Mouse (Mus musculus) common myeloid progenitor, adult 5-6 weeks (primary cell): ENCODE measurements around the gene Olfr1036. TPM values are rescaled to one million over a fixed set of nuclear protein-coding genes. Genes with fewer than 3 reads are reported as not detected.
"Not testable (repeated sequence)": the region's sequence is repeated elsewhere in the genome, so short reads cannot be mapped to it uniquely, and the experiment has no call there.

Experiments used
- ATAC-seq: replicated peaks from 2 replicates; pipeline ENCODE4 v1.8.0; 2016; ENCODE audit warnings: low read depth, mild to moderate bottlenecking, moderate TSS enrichment, inconsistent platforms; ENCODE audit not compliant: poor library complexity, severe bottlenecking
- total RNA-seq: library from RNA; stranded (forward); fragments of 200-1000, 187-1606 nt; gene quantifications from 2 replicates; pipeline ENCODE4 v1.2.3, GENCODE M21; 2017

The Olfr1036 gene
- not detected in 2 replicates for total RNA-seq

GRCm38 (mm10) chr2:86073692-86074091, at the start of gene Olfr1036:
Gene Olfr1036, plus strand, starts transcription at chr2:86073992.
- not testable (repeated sequence) for ATAC-seq

- no peak for ATAC-seq
These were observed 28.2 kb upstream of the Olfr1036 start, which contains the start of gene Olfr1034 for GRCm38 (mm10) chr2:86045561-86045960. Gene Olfr1034, plus strand, starts transcription at chr2:86045861.

GRCm38 (mm10) chr2:86050777-86051176, 23.0 kb upstream of the Olfr1036 start:
- not testable (repeated sequence) for ATAC-seq

- not testable (repeated sequence) for ATAC-seq
These were observed 10.0 kb upstream of the Olfr1036 start for GRCm38 (mm10) chr2:86063766-86064165.

- ATAC-seq, result no peak
These were observed 3.6 kb upstream of the Olfr1036 start for GRCm38 (mm10) chr2:86070189-86070588.

GRCm38 (mm10) chr2:86080478-86080877, 6.7 kb downstream of the Olfr1036 start:
- ATAC-seq, result not testable (repeated sequence)

- no peak for ATAC-seq
These were observed 13.5 kb downstream of the Olfr1036 start, which contains the start of gene Olfr1037 for GRCm38 (mm10) chr2:86087285-86087684. Gene Olfr1037, minus strand, starts transcription at chr2:86087385.

Other genes with a start within 250 kb of the Olfr1036 start
- not detected in 2 replicates for gene Olfr1019, start 228.5 kb upstream of the Olfr1036 start, total RNA-seq
- gene Olfr1020, start 227.0 kb upstream of the Olfr1036 start, total RNA-seq, result not detected in 2 replicates
- not detected in 2 replicates for gene Olfr1022, start 205.4 kb upstream of the Olfr1036 start, total RNA-seq
- not detected in 2 replicates for gene Olfr1023, start 188.4 kb upstream of the Olfr1036 start, total RNA-seq
- not detected in 2 replicates for gene Olfr1024, start 168.9 kb upstream of the Olfr1036 start, total RNA-seq
- gene Olfr1025-ps1, start 158.8 kb upstream of the Olfr1036 start, total RNA-seq, result not detected in 2 replicates
- not detected in 2 replicates for gene Olfr1026, start 152.4 kb upstream of the Olfr1036 start, total RNA-seq
- gene Olfr1028, start 123.6 kb upstream of the Olfr1036 start, total RNA-seq, result not detected in 2 replicates
- not detected in 2 replicates for gene Olfr1029, start 100.1 kb upstream of the Olfr1036 start, total RNA-seq
- gene Olfr1030, start 94.7 kb upstream of the Olfr1036 start, total RNA-seq, result not detected in 2 replicates
- not detected in 2 replicates for gene Olfr1031, start 83.7 kb upstream of the Olfr1036 start, total RNA-seq
- gene Olfr1032, start 68.5 kb upstream of the Olfr1036 start, total RNA-seq, result not detected in 2 replicates
- gene Olfr1033, start 53.4 kb upstream of the Olfr1036 start, total RNA-seq, result 0.18 TPM in 1 of 2 replicates, not detected in the other
- not detected in 2 replicates for gene Olfr1034, start 28.1 kb upstream of the Olfr1036 start, total RNA-seq
- not detected in 2 replicates for gene Olfr1037, start 13.4 kb downstream of the Olfr1036 start, total RNA-seq
- gene Olfr1039, start 61.9 kb downstream of the Olfr1036 start, total RNA-seq, result not detected in 2 replicates
- gene Olfr1040, start 72.7 kb downstream of the Olfr1036 start, total RNA-seq, result not detected in 2 replicates
- gene Olfr1042, start 87.8 kb downstream of the Olfr1036 start, total RNA-seq, result not detected in 2 replicates
- not detected in 2 replicates for gene Olfr1043, start 93.5 kb downstream of the Olfr1036 start, total RNA-seq
- gene Olfr1044, start 103.8 kb downstream of the Olfr1036 start, total RNA-seq, result not detected in 2 replicates
- gene Olfr52, start 111.7 kb downstream of the Olfr1036 start, total RNA-seq, result not detected in 2 replicates
- not detected in 2 replicates for gene Olfr1045, start 129.0 kb downstream of the Olfr1036 start, total RNA-seq
- not detected in 2 replicates for gene Olfr1046, start 145.3 kb downstream of the Olfr1036 start, total RNA-seq
- gene Olfr1047, start 157.4 kb downstream of the Olfr1036 start, total RNA-seq, result not detected in 2 replicates
- gene Olfr1048, start 166.3 kb downstream of the Olfr1036 start, total RNA-seq, result not detected in 2 replicates
- not detected in 2 replicates for gene Olfr1049, start 184.3 kb downstream of the Olfr1036 start, total RNA-seq
- not detected in 2 replicates for gene Olfr1051, start 205.1 kb downstream of the Olfr1036 start, total RNA-seq
- not detected in 2 replicates for gene Olfr1052, start 218.5 kb downstream of the Olfr1036 start, total RNA-seq
- not detected in 2 replicates for gene Olfr1053, start 241.3 kb downstream of the Olfr1036 start, total RNA-seq